Mouse (Mus musculus) v-Abl transformed pro-B cells (cell line): ENCODE data around the gene Itpripl2.

Experiments used
- in situ Hi-C, 2 experiments: fragments of 400-800 bp; cut with MboI; formaldehyde crosslinking; loops; one replicate each; pipeline ENCODE4 v1.15.1; 2025; ENCODE audit not compliant: unreplicated experiment in 2 of 2

The Itpripl2 gene

GRCm38 (mm10) chr7:118489706-118490665 is 1.8 kb downstream of the Itpripl2 start:
- in situ Hi-C loops = loop anchor here in 1 of 2 experiments (25.0 kb wide), 1 partner anchor 497 kb away; the partner anchor contains the start of gene Gprc5b

- in situ Hi-C loops = loop anchor here in 1 of 2 experiments (25.0 kb wide), 1 partner anchor 499 kb away; the partner anchor contains the start of gene Gprc5b
These were observed 3.6 kb downstream of the Itpripl2 start for GRCm38 (mm10) chr7:118488060-118488664.

- in situ Hi-C loops = loop anchor here in 1 of 2 experiments (25.0 kb wide), 1 partner anchor 500 kb away; the partner anchor contains the start of gene Gprc5b
These were observed 4.9 kb downstream of the Itpripl2 start for GRCm38 (mm10) chr7:118486917-118487316.

DNA sequence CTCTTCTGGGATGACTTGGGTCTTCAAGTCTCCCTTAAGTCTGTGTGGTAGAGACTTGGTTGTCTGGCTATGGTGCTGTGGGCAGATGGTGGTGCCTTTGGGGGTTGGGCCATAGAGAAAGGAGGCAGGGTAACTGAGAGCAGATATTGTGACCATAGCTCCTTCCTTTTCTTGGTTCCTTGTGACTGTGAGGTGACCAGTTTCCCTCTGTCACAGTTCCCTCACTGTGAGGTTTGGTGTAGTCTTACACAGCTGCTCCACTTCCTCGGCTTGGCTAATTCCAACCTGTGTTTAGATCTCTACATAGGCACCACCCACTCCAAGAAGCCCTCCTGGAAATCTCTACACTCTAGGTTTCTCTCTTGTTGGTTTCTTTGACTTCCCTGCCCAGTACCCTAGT is 7.8 kb downstream of the Itpripl2 start:
- in situ Hi-C loops = loop anchor here in 1 of 2 experiments (25.0 kb wide), 1 partner anchor 503 kb away; the partner anchor contains the start of gene Gprc5b

- in situ Hi-C loops = loop anchor here in 1 of 2 experiments (25.0 kb wide), 1 partner anchor 505 kb away; the partner anchor contains the start of gene Gprc5b
These were observed 9.8 kb downstream of the Itpripl2 start for GRCm38 (mm10) chr7:118482001-118482400.

DNA sequence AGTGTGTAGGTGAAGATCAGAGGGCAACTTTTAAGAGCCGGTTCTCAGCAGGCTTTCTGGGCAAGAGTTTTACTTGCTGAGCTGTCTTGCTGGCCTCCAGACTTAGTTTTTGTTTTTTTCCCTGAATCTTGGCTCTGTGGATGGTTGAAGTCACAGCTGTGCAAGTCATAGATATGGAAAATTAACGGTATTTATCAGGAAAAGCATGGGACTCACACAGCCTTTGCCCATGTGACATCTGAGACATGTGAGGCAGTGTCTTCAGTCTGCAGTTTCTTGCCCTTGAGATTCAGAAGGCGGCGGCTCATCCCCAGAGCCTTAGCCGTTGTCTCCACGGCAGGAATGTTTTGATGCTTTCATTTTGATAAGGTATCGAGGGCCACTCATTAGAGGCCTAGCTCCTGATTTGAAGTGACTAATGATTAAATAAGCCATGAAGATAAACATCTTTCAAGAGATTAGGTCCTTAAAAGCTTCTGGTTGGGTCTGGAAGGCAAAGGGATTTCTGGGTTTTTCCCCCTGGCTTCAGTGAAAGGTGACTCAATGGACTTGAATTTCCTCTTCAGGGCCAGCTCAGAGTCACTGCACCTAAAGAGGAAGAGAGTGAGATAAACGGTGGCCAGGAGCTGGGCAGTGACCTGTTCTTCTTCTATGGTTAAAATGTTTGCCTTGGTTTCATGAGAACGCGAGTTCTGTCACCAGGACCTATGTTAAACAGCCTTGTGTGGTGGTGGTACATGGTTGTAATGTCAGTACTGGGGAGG is 10.5 kb downstream of the Itpripl2 start:
- in situ Hi-C loops = loop anchor here in 1 of 2 experiments (25.0 kb wide), 1 partner anchor 506 kb away; the partner anchor contains the start of gene Gprc5b

GRCm38 (mm10) chr7:118480160-118480709 is 11.5 kb downstream of the Itpripl2 start:
- in situ Hi-C loops = loop anchor here in 1 of 2 experiments (25.0 kb wide), 1 partner anchor 507 kb away; the partner anchor contains the start of gene Gprc5b

DNA sequence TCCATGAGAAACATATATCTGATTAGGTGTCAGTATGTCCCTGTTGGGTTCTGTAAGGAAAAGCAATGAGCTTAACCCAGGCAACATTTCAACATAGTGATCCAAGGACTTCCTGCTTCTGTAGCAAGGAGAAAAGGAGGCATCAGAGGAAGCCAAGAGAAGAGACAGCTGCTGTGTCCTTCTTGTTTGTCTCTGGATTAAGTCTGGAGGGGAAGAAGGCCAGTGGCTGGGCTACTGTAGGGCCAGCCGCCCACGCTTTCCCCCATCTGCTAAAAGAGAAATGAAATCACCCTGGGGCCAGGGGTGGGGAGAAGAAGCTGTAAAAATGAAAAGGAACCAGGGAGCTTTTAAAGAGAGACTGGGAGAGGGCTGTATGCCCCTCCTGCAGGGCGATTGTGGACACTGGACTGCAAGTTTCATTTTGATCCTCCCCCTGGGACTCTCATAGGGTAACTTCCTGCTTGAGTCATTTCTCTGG is 12.9 kb downstream of the Itpripl2 start:
- in situ Hi-C loops = loop anchor here in 1 of 2 experiments (25.0 kb wide), 1 partner anchor 508 kb away; the partner anchor contains the start of gene Gprc5b

- in situ Hi-C loops = loop anchor here in 1 of 2 experiments (25.0 kb wide), 1 partner anchor 511 kb away; the partner anchor contains the start of gene Gprc5b
These were observed 15.3 kb downstream of the Itpripl2 start for GRCm38 (mm10) chr7:118476428-118476827.

DNA sequence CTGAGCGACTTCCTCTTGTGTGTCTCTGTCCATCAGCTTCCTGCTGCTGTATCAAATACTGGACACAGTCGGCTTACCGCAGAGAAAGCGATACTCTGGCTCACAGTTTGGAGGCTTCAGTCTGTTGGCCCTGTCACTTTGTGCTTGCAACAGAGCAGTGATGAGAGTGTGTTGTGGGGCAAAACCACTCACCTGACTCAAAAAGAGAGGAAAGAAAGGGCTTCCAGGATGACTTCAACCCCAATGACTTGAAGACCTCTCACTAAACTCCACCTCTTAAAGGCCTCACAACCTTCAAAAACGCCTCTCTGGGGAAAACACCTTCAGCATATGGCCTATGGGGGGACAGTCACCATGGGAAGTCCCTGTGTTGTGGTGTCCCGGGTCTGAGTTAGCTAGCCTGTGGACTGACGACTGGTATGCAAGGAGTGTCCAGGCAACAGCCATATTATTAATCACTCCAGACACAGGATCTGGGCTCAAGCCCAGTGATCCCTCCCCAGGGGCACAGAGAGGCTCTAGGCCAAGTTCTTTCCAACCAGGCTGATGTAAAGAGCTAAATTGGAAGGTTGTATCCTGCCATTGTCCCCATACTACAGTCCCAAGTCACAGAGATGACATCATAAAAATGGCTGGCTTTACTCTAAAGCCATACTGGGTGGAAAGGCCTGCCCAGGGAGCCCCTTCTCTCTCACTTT is 16.6 kb downstream of the Itpripl2 start:
- in situ Hi-C loops = loop anchor here in 1 of 2 experiments (25.0 kb wide), 1 partner anchor 512 kb away; the partner anchor contains the start of gene Gprc5b

- in situ Hi-C loops = loop anchor here in 1 of 2 experiments (25.0 kb wide), 1 partner anchor 514 kb away; the partner anchor contains the start of gene Gprc5b
These were observed 18.9 kb downstream of the Itpripl2 start for GRCm38 (mm10) chr7:118472886-118473285.

DNA sequence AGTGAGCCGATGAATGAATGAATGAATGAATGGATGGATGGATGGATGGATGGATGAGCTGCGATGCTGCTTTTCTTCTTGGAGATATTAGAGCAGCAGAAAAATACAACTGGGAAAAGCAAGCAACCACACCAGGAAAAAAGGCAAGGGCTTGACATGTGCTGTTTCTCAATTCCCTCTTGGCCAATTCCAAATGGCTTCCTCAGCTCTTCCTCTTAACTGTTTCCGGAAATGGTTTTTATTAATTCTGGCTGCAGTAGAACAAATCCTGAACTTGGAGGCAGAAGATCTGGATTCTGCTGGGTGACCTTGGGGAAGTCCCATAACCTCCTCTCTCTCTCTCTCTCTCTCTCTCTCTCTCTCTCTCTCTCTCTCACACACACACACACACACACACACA is 23.7 kb downstream of the Itpripl2 start:
- in situ Hi-C loops = loop anchor here in 1 of 2 experiments (25.0 kb wide), 1 partner anchor 519 kb away; the partner anchor contains the start of gene Gprc5b

DNA sequence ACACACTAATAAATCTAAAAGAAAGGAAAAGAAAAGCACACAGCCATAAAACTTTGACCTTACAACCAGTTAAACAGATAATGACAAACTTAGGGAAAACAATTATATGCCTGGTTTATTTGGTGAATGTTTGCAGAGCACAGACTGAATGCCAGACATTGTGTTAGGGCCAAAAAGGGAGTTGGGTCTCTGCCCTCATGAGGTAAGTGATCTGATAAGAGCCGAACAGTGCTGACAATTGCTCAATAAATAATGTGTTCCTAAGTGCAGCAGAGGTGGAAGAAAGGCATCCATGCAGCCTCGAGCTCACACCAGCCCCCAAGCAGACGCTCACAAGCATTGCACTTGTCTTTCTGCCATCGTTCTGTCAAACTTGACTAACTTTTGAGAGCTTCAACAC is 27.3 kb downstream of the Itpripl2 start:
- in situ Hi-C loops = loop anchor here in 1 of 2 experiments (25.0 kb wide), 1 partner anchor 523 kb away; the partner anchor contains the start of gene Gprc5b

GRCm38 (mm10) chr7:118462818-118463762 is 28.7 kb downstream of the Itpripl2 start:
- in situ Hi-C loops = loop anchor here in 1 of 2 experiments (25.0 kb wide), 1 partner anchor 524 kb away; the partner anchor contains the start of gene Gprc5b

GRCm38 (mm10) chr7:118461400-118462136 is 30.2 kb downstream of the Itpripl2 start:
- in situ Hi-C loops = loop anchor here in 1 of 2 experiments (25.0 kb wide), 1 partner anchor 526 kb away; the partner anchor contains the start of gene Gprc5b

DNA sequence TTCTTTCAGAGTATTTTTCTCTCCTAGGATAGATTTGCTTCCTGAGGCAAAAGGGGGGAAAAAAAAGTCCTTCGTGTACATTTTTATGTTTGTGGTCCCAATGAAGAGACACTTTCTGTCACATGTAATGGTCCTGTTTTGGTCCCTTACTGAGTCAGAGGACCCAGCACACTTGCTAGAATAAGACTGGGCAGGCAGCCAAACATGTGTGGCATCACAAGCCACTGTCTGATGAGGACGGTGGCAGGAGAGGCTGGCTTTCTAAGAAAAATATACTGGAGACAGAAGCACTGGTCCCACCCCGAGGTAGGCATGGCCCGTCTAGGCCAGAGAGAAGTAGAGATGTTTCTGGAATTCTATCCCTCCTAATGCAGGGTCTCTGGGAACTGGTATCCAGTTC is 38.1 kb downstream of the Itpripl2 start:
- in situ Hi-C loops = loop anchor here in 1 of 2 experiments (25.0 kb wide), 1 partner anchor 534 kb away; the partner anchor contains the start of gene Gprc5b
